Mouse (Mus musculus) adrenal gland, postnatal 10 days (tissue): ENCODE results near the gene Bmpr1b. TPM values are rescaled to one million over a fixed set of nuclear protein-coding genes. Genes with fewer than 3 reads are reported as not detected.
"Not testable (repeated sequence)": the region's sequence is repeated elsewhere in the genome, so short reads cannot be mapped to it uniquely, and the experiment has no call there.

Source experiments
- DNase-seq: peaks from one replicate; pipeline ENCODE4 v3.0.0; 2021; ENCODE audit warnings: mixed read lengths
- long read RNA-seq, 2 experiments: library from polyadenylated mRNA; stranded (forward); transcript quantifications; one replicate each; pipeline ENCODE4 v2.0.0; 2021
- total RNA-seq, 2 experiments: library from RNA; stranded (reverse); gene quantifications; 2 replicates each; pipeline ENCODE4 v1.2.3; 2021

Gene Bmpr1b
- total RNA-seq: 1 to 10 TPM in 1 of 2 experiments, under 1 TPM in 1; 0.90 to 1.2 TPM
- long read RNA-seq, experiment 1, partial matches to known transcripts: 0 of 1 reads
- long read RNA-seq, experiment 1, other reads (novel, unspliced or antisense): 0 of 1 reads
- long read RNA-seq, experiment 2, partial matches to known transcripts: 0 of 2 reads
- long read RNA-seq, experiment 2, other reads (novel, unspliced or antisense): 2 of 2 reads

GRCm38 (mm10) chr3:142168863-142169521 is at the start of gene Bmpr1b:
Bmpr1b (minus strand) TSS chr3:142169425.
- DNase-seq: peak; percentile 79

DNA sequence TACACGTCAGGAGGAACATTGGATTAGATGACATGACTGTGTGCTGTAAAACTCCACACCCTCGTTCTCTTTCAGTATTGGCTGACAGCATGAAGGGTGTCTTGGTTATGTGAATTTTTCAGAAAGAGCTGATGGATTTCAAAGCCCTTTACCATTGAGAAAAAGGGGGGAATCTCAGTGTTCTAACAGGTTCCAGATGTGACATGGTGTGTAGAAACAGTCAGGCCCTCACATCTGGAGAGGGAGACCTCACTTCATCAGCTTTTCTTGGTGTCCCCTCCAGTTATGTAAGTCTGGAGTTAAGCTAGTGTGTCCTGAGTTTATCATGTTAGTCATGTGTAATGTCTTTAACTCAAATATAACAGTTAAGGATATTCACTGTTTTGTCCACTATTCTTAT is 43.6 kb upstream of the Bmpr1b start:
- DNase-seq: no peak

DNA sequence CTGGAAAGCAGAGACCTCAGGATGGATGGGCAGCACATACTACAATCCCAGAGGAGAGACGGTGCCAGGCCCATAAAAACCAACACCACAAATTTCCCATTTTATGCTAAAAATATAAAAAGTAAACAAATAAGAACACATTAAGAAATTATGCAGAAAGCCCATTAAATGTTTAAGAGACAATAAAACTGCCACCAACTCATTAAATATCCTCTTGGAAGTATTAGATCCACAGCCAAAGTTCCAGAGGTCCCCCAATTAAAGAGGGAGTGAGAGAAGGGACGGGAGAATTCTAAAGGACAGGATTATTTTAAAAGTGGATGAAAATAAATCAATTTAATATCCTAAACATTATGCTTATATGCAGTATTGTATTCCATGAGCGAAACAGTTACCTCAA is 43.0 kb upstream of the Bmpr1b start:
- DNase-seq: no peak

GRCm38 (mm10) chr3:142209981-142210380 is 40.8 kb upstream of the Bmpr1b start:
- DNase-seq: no peak

GRCm38 (mm10) chr3:142209057-142209456 is 39.8 kb upstream of the Bmpr1b start:
- no peak for DNase-seq

- no peak for DNase-seq
Measured at GRCm38 (mm10) chr3:142207488-142207887, 38.3 kb upstream of the Bmpr1b start.

DNA sequence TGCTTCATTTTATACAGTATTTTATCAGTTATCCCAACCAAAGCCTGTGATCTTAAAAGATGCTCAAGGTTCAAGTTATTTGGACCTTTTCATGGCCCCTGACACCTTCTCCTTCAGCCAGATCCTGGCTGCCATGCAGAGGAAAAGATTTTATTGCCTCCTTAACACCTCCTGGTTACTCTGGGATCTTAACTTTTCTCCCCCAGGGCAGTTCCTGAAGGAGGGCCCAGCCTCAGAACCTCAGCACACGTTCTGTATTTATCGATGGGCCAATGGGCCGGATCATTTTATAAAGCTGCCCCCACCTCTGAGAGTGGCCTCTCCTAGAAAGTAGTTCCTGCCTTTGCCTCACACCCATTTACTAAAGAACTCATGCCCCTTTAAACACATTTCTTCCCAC is 37.1 kb upstream of the Bmpr1b start:
- no peak for DNase-seq

- DNase-seq: no peak
Measured at GRCm38 (mm10) chr3:142196142-142196541, 26.9 kb upstream of the Bmpr1b start.

- DNase-seq: not testable (repeated sequence)
Measured at GRCm38 (mm10) chr3:142191627-142192026, 22.4 kb upstream of the Bmpr1b start.

GRCm38 (mm10) chr3:142186551-142186950 is 17.3 kb upstream of the Bmpr1b start:
- DNase-seq: no peak

DNA sequence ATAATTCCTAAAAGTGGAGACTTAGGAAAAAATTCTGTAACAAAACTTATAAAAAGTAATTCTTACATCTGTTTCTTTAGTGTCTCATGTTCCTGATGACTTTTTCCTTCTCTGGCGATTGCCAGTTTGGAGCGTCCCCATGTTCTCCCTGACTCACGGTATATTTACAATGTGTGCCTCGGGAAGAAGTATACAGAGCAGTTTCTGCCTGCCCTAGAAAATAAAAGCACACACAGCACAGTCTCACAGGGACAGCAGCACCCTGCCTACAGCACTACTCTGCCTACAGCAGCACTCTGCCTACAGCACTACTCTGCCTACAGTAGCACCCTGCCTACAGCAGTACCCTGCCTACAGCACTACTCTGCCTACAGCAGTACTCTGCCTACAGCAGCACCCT is 4.8 kb upstream of the Bmpr1b start:
- DNase-seq: no peak

GRCm38 (mm10) chr3:142168251-142168862 is 868 bp downstream of the Bmpr1b start:
- no peak for DNase-seq

DNA sequence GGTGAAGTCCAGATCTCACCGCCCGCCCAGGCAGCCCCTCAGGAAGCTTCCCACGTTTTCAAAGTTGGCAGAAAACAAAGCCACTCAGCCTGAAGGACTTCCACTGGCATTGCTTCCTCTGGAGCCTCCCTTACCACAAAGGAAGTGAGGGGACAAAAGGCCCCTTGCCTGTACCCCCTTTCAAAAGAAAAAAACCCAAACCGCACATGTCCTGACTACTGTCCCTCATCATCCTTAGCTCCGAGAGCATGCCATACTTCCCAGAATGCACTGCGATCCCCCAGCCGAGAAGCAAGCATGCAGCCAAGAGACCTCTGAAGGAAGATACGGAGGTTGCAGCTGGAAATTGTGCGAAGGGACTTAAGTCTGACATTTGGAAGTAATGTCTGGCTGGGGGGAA is 4.2 kb downstream of the Bmpr1b start:
- no peak for DNase-seq

GRCm38 (mm10) chr3:142163896-142164295 is 5.3 kb downstream of the Bmpr1b start:
- no peak for DNase-seq

DNA sequence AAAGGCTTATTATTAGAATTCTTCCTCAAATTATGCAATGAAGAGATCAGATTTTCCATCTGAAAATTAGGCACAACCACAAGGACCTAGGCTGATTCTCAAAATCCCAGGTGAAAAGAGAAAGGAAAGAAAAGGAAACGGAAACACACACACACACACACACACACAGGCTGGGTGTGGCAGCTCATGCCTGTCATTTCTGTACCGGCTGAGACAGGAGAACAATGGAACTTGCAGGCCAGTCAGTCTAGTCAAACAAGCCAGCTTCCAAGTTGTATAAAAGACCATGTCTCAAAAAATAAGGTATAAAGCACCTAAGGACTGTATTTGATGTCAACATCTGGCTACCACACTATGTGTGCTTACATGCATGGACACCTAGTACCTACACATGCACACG is 7.8 kb downstream of the Bmpr1b start:
- DNase-seq: no peak

GRCm38 (mm10) chr3:142151980-142152379 is 17.2 kb downstream of the Bmpr1b start:
- no peak for DNase-seq

DNA sequence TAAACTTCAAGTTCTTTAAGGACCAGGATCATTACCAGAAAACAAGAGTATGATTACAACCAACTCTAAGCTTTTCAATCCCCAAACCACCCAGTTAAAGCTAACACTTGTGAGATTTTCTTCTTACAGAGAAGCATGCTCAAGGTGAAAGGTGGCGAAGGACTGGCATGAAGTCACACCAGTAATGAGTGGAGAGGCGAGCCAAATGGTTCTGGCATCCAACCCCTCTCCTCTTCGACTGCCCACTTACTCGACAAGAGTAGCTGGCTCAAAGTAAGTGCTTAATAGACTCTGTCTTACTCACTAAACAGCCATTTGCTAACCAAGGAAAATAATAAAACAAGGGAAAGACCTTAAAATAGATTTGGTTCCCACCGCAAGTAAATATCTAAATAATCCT is 30.4 kb downstream of the Bmpr1b start:
- peak; percentile 37 for DNase-seq

- no peak for DNase-seq
Measured at GRCm38 (mm10) chr3:142126379-142126778, 42.8 kb downstream of the Bmpr1b start.

- DNase-seq: no peak
Measured at GRCm38 (mm10) chr3:142125556-142125955, 43.7 kb downstream of the Bmpr1b start.

DNA sequence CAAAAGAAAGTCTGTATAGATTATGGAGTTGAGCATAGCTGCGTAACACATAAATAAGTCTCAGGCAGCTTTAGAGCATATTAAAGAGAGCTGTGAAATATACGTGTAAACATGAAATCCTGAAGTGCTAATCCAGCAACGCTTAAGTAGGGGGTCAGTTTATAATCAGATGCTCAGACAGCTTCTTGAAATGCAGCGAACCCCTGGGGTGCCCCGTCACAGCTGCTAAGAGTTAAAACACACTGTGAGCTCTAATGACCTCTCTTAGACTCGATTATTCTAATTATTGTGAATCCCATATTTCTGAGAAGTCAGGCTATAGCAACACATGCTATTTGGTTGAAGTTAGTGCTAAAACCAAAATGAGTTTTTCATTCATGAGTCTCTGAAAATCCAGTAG is 45.0 kb downstream of the Bmpr1b start:
- no peak for DNase-seq

DNA sequence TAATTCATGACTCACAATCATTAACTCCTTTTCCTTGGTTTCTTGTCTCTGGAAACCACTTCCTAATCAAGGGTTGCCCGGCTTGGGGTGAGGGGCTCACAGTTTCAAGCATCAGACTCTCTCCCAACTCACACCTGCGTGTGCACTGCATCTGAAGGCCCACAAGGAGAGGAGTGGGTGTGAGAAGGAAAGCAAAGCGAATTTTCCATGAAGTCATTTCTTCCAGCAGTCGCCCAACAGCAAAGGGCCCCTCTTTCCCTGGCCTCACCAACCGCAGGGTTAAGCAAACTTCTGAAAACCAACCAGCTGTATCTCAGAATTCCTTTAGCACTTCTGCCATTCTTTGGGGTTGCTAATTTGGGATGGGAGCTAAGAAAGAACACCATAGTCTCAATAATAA is 46.8 kb downstream of the Bmpr1b start:
- no peak for DNase-seq

DNA sequence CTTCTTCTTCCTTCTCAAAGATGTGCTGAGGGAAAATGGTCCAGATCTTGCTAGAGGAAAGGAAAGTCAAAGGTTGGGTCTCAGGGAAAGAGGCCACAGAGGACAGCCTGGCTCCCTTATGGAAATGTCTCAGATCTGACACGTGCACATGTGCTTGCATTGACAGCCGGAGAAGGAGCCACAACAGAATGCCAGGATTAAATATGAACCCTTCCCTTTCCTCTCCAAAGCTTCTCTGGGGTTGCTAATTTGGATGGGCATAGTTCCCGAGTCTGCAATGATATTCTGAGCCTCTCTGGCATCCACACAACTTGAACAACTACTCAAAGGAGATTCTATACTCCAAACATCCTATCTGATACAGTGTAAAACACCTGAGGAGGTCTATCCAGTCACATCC is 48.4 kb downstream of the Bmpr1b start:
- DNase-seq: no peak

DNA sequence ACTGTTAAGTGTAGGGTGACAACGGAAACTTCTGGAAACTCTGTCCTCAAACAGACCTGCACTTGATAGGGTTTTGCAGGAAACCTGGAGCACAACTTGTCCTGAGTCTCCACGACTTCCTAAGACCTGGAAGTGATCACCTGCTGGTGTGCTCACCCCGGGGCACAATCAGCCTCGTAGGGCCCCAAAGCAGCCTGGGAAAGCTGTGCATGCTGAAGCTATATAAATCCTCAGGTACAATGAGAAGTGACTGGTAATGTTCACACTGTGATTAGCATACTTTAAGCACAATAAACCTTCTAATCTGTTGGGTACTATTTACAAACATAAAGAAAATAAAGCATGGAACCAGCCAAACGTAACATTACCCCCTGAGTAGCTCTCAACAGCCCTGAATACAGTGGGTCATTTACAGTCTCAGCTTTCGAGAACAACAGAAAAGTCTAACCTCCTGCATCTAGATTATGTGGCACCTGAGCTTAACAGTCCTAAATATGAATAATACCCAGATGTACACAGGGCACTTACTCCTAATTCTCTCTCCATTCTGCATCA is 54.4 kb downstream of the Bmpr1b start:
- DNase-seq: no peak

GRCm38 (mm10) chr3:142114190-142114589 is 55.0 kb downstream of the Bmpr1b start:
- DNase-seq: no peak
